Mouse (Mus musculus): ENCODE measurements at regions not wholly inside any gene's neighbourhood (a gene's known extent, or its start where the extent isn't known, plus 50 kb on each side); places are given as distances from the start of the nearest gene placed in this dataset.

- TF ChIP-seq CTCF (IDR thresholded peaks at IDR 0.05; ENCODE audit: low read depth, low read length) (no peak), POLR2A (IDR thresholded peaks at IDR 0.05; ENCODE audit: borderline replicate concordance, low read depth, low read length) (no peak)
Measured at GRCm38 (mm10) chr12:98339536-98339935, 71.1 kb downstream of the Gpr65 start.

Data from bone marrow macrophage, adult 2 months (primary cell).